Mouse (Mus musculus): ENCODE results near the gene Abcc8. TPM values are rescaled to one million over a fixed set of nuclear protein-coding genes. Genes with fewer than 3 reads are reported as not detected.

The Abcc8 gene
- polyA plus RNA-seq, 1 experiment from 2014 or later, result 7.0 TPM

DNA sequence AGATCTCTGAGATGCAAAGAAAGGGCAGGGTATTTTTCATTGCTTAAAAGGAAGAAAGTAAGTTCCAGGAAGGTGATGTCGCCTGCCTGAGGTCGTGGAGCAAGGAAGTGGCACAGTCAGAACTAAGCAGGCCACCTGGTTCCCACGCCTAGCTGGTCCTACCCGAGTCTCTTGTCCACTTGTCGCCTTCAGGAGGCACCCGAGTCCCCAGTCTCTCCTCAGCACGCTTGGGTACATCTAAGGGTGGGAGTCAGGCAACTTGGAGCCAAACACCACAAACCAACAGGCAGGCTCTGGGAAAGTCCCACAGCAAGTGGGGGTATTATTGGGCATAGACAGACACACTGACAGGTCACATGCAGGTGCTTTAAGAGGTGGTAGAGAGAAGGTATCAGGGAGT, 49.1 kb downstream of the Abcc8 start:
- peak overlapping the region; percentile 40; the same call in 1 of the 2 replicates for H3K27ac ChIP-seq (ENCODE audit: low read length)
- peak; percentile 51 for ATAC-seq (ENCODE audit: insufficient number of reproducible peaks, insufficient read depth, low FRiP score, low read depth)
- no peak overlapping the region for H3K4me3 ChIP-seq (ENCODE audit: low read depth, low read length)
- H3K27me3 ChIP-seq (ENCODE audit: control insufficient read depth, insufficient read depth, low read length), result no peaks in the 10 kb centered on the region
- no peak overlapping the region for H3K9ac ChIP-seq (replicated peaks; ENCODE audit: low read depth, low read length)
- 60% methylated on average over 7 of the region's 7 CpGs for WGBS
- H3K4me2 ChIP-seq (replicated peaks; ENCODE audit: low read depth, low read length), result no peak overlapping the region
- H3K9me3 ChIP-seq (ENCODE audit: control insufficient read depth, low read depth, low read length), result no peaks in the 10 kb centered on the region
- H3K36me3 ChIP-seq (ENCODE audit: control insufficient read depth, insufficient read depth, low read length), result no peaks in the 10 kb centered on the region
- H3K4me1 ChIP-seq (ENCODE audit: control insufficient read depth, insufficient read depth, low read length), result peaks cover 13% of the 10 kb centered on the region

DNA sequence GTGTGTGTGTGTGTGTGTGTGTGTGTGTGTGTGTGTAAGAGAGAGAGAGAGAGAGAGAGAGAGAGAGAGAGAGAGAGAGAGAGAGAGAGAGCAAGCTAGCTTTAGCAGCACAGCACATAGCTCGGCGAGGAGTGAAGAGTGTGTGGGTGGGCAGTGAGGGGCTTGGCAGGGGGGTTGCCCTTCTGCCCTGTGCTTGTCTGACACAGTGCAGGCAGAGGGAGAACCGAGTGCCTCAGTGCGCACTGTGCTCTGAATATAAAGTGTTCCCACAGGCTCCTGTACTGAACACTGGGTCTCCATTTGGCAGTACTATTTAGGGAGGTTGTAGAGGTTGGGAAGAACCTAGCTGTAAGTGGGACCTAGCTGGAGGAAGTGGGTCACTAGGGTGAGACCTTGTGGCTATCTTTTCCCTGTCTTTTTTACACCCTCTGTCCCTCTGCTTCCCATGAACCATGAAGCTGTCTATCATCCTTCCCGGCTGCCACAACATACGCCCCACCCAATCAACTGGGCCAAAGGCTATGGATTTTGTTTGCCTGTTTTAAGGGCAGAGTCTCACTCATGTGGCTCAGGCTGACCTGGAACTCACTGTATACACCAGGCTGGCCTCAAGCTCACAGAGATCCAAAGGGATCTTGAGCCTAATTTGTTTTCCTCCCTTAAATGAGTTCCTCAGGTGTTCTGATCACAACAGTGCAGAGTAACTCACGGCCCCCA, 50.2 kb downstream of the Abcc8 start:
- ATAC-seq (ENCODE audit: insufficient number of reproducible peaks, insufficient read depth, low FRiP score, low read depth), result no peak
- H3K27me3 ChIP-seq (ENCODE audit: control insufficient read depth, insufficient read depth, low read length), result no peaks in the 10 kb centered on the region
- 37% methylated on average over 7 of the region's 7 CpGs for WGBS
- H3K9ac ChIP-seq (replicated peaks; ENCODE audit: low read depth, low read length), result no peak overlapping the region
- H3K4me3 ChIP-seq (ENCODE audit: low read depth, low read length), result no peak overlapping the region
- no peaks in the 10 kb centered on the region for H3K9me3 ChIP-seq (ENCODE audit: control insufficient read depth, low read depth, low read length)
- no peak overlapping the region for H3K27ac ChIP-seq (ENCODE audit: low read length)
- no peaks in the 10 kb centered on the region for H3K36me3 ChIP-seq (ENCODE audit: control insufficient read depth, insufficient read depth, low read length)
- no peak overlapping the region for H3K4me2 ChIP-seq (replicated peaks; ENCODE audit: low read depth, low read length)
- H3K4me1 ChIP-seq (ENCODE audit: control insufficient read depth, insufficient read depth, low read length), result peaks cover 14% of the 10 kb centered on the region

- Histone ChIP-seq H3K4me1 (ENCODE audit: control insufficient read depth, insufficient read depth, low read length) (peaks cover 14% of the 10 kb centered on the region), H3K4me3 (ENCODE audit: low read depth, low read length) (no peak overlapping the region), H3K9ac (replicated peaks; ENCODE audit: low read depth, low read length) (no peak overlapping the region), H3K27ac (ENCODE audit: low read length) (no peak overlapping the region), H3K27me3 (ENCODE audit: control insufficient read depth, insufficient read depth, low read length) (no peaks in the 10 kb centered on the region), H3K9me3 (ENCODE audit: control insufficient read depth, low read depth, low read length) (no peaks in the 10 kb centered on the region), H3K4me2 (replicated peaks; ENCODE audit: low read depth, low read length) (no peak overlapping the region), H3K36me3 (ENCODE audit: control insufficient read depth, insufficient read depth, low read length) (no peaks in the 10 kb centered on the region)
- WGBS, result 18% methylated on average over 7 of the region's 7 CpGs
- no peak; the same call in 1 of the 2 replicates for ATAC-seq (ENCODE audit: insufficient number of reproducible peaks, insufficient read depth, low FRiP score, low read depth)
These were observed 51.6 kb downstream of the Abcc8 start for GRCm38 (mm10) chr7:46128196-46128595.

GRCm38 (mm10) chr7:46125340-46125739, 54.5 kb downstream of the Abcc8 start:
- Histone ChIP-seq H3K36me3 (ENCODE audit: control insufficient read depth, insufficient read depth, low read length) (no peaks in the 10 kb centered on the region), H3K27ac (ENCODE audit: low read length) (no peak overlapping the region), H3K9me3 (ENCODE audit: control insufficient read depth, low read depth, low read length) (no peaks in the 10 kb centered on the region), H3K27me3 (ENCODE audit: control insufficient read depth, insufficient read depth, low read length) (no peaks in the 10 kb centered on the region), H3K4me2 (replicated peaks; ENCODE audit: low read depth, low read length) (no peak overlapping the region), H3K4me3 (ENCODE audit: low read depth, low read length) (no peak overlapping the region), H3K9ac (replicated peaks; ENCODE audit: low read depth, low read length) (no peak overlapping the region), H3K4me1 (ENCODE audit: control insufficient read depth, insufficient read depth, low read length) (peaks cover 6% of the 10 kb centered on the region; the same call in 1 of the 2 replicates)
- ATAC-seq (ENCODE audit: insufficient number of reproducible peaks, insufficient read depth, low FRiP score, low read depth), result no peak
- WGBS, result 86% methylated on average over 11 of the region's 11 CpGs

DNA sequence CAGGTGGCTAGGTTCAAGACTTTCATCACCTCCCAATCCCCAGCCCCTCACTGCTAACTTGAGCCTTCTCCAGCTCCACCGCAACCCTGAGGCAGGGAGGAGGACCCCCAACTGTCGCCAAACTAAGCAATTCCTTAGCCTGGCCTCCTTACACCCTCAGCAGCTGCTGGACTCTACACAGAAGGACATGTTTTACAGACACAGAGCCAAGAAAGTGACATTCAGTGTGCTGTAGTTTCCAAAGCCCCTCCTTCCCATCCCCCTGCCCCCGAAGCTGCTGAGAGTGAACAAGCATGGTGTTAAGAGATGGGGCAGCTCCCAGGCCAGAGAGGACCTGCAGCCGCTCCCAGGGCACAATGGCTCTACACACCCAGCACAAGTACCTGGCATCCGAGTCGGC, 55.4 kb downstream of the Abcc8 start:
- Histone ChIP-seq H3K36me3 (ENCODE audit: control insufficient read depth, insufficient read depth, low read length) (no peaks in the 10 kb centered on the region), H3K9me3 (ENCODE audit: control insufficient read depth, low read depth, low read length) (no peaks in the 10 kb centered on the region), H3K4me1 (ENCODE audit: control insufficient read depth, insufficient read depth, low read length) (peaks cover 6% of the 10 kb centered on the region; the same call in 1 of the 2 replicates), H3K9ac (replicated peaks; ENCODE audit: low read depth, low read length) (no peak overlapping the region), H3K4me3 (ENCODE audit: low read depth, low read length) (no peak overlapping the region), H3K4me2 (replicated peaks; ENCODE audit: low read depth, low read length) (no peak overlapping the region), H3K27ac (ENCODE audit: low read length) (no peak overlapping the region), H3K27me3 (ENCODE audit: control insufficient read depth, insufficient read depth, low read length) (no peaks in the 10 kb centered on the region)
- no peak for ATAC-seq (ENCODE audit: insufficient number of reproducible peaks, insufficient read depth, low FRiP score, low read depth)
- WGBS, result 53% methylated on average over 6 of the region's 6 CpGs

DNA sequence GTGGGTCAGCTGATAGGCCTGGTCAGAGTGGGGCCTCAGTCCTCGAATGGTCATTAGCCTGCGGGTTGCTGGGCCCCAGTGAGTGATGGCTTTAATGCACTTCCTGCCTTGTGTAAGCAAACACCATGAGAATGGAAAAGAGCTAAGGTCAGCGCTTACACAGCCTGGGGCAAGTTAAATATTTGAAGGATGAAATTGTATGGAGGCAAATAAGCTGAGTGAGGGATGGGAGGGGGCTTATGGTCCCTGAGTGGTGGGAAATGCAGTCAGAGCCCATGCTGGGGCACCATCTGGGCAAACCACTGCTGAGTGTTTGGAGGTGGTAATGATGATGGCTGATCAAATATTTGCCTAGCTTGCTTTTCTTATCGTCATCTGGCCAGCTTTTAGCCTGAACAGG, 56.9 kb downstream of the Abcc8 start:
- H3K36me3 ChIP-seq (ENCODE audit: control insufficient read depth, insufficient read depth, low read length), result no peaks in the 10 kb centered on the region
- H3K4me3 ChIP-seq (ENCODE audit: low read depth, low read length), result no peak overlapping the region
- no peaks in the 10 kb centered on the region for H3K9me3 ChIP-seq (ENCODE audit: control insufficient read depth, low read depth, low read length)
- no peak overlapping the region for H3K9ac ChIP-seq (replicated peaks; ENCODE audit: low read depth, low read length)
- peak overlapping the region; percentile 55; the same call in 1 of the 2 replicates for H3K27ac ChIP-seq (ENCODE audit: low read length)
- peaks cover 6% of the 10 kb centered on the region; the same call in 1 of the 2 replicates for H3K4me1 ChIP-seq (ENCODE audit: control insufficient read depth, insufficient read depth, low read length)
- H3K4me2 ChIP-seq (replicated peaks; ENCODE audit: low read depth, low read length), result no peak overlapping the region
- peak; percentile 92 for ATAC-seq (ENCODE audit: insufficient number of reproducible peaks, insufficient read depth, low FRiP score, low read depth)
- 11% methylated on average over 4 of the region's 4 CpGs for WGBS
- H3K27me3 ChIP-seq (ENCODE audit: control insufficient read depth, insufficient read depth, low read length), result no peaks in the 10 kb centered on the region

DNA sequence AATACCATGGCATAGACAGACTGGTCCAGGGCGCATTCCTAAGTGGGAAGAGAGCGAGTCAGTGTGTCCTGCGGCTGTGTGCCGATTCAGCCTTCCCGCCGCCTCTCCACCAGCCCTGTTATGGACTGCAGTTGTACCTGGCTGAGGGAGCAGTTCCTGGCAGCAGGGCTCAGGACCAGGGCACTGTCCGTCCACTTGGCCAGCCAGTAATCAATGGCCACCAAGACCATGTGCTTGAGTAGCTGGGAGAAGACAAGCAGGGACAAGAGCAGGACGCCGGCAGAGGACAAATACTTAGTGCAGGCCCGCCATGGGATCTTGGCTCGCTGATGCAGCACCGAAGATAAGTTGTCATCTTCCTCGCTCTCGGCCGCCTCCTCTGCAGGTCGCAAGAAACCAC, 62.8 kb downstream of the Abcc8 start:
- Histone ChIP-seq H3K27me3 (ENCODE audit: control insufficient read depth, insufficient read depth, low read length) (no peaks in the 10 kb centered on the region), H3K4me2 (replicated peaks; ENCODE audit: low read depth, low read length) (no peak overlapping the region), H3K27ac (ENCODE audit: low read length) (no peak overlapping the region), H3K4me3 (ENCODE audit: low read depth, low read length) (no peak overlapping the region), H3K36me3 (ENCODE audit: control insufficient read depth, insufficient read depth, low read length) (no peaks in the 10 kb centered on the region), H3K9me3 (ENCODE audit: control insufficient read depth, low read depth, low read length) (no peaks in the 10 kb centered on the region), H3K4me1 (ENCODE audit: control insufficient read depth, insufficient read depth, low read length) (0 out of 2 replicates have a peak, but pooled peaks cover 7% of the 10 kb centered on the region), H3K9ac (replicated peaks; ENCODE audit: low read depth, low read length) (no peak overlapping the region)
- WGBS, result 94% methylated on average over 16 of the region's 16 CpGs
- no peak for ATAC-seq (ENCODE audit: insufficient number of reproducible peaks, insufficient read depth, low FRiP score, low read depth)

GRCm38 (mm10) chr7:46116118-46116581, 63.7 kb downstream of the Abcc8 start:
- WGBS, result 52% methylated on average over 10 of the region's 10 CpGs
- Histone ChIP-seq H3K4me3 (ENCODE audit: low read depth, low read length) (no peak overlapping the region), H3K9ac (replicated peaks; ENCODE audit: low read depth, low read length) (no peak overlapping the region), H3K4me2 (replicated peaks; ENCODE audit: low read depth, low read length) (no peak overlapping the region), H3K36me3 (ENCODE audit: control insufficient read depth, insufficient read depth, low read length) (no peaks in the 10 kb centered on the region), H3K27me3 (ENCODE audit: control insufficient read depth, insufficient read depth, low read length) (no peaks in the 10 kb centered on the region), H3K27ac (ENCODE audit: low read length) (no peak overlapping the region), H3K9me3 (ENCODE audit: control insufficient read depth, low read depth, low read length) (no peaks in the 10 kb centered on the region), H3K4me1 (ENCODE audit: control insufficient read depth, insufficient read depth, low read length) (0 out of 2 replicates have a peak, but pooled peaks cover 7% of the 10 kb centered on the region)
- ATAC-seq (ENCODE audit: insufficient number of reproducible peaks, insufficient read depth, low FRiP score, low read depth), result no peak

Measured in stomach, embryonic 14.5 days (tissue).